Mouse (Mus musculus) midbrain, embryonic 11.5 days (tissue): Measurements from ENCODE around the gene Otud1. TPM values are rescaled to one million over a fixed set of nuclear protein-coding genes. Genes with fewer than 3 reads are reported as not detected.

ENCODE experiments used
- ATAC-seq: fragments of 200-750 bp; cut with Nextera tagmentation; 2 replicates; pipeline ENCODE4 v1.8.0; 2017; ENCODE audit warnings: moderate TSS enrichment, moderate library complexity; ENCODE audit not compliant: low FRiP score
- DNase-seq: peaks from one replicate; pipeline ENCODE4 v3.0.0; 2015; ENCODE audit warnings: low spot score; ENCODE audit errors: missing footprints
- H3K27ac ChIP-seq: fragments of 300-500 bp; sonication (generic); 2 replicates; pipeline ENCODE4 v1.5.1; 2014; ENCODE audit warnings: low read depth, low read length
- H3K27me3 ChIP-seq: fragments of 300-500 bp; sonication (generic); 2 replicates; pipeline ENCODE4 v1.6.1; 2014; ENCODE audit warnings: mild to moderate bottlenecking, low read length, moderate library complexity, mixed read lengths; ENCODE audit not compliant: control insufficient read depth, insufficient read depth
- H3K36me3 ChIP-seq: fragments of 300-500 bp; sonication (generic); 2 replicates; pipeline ENCODE4 v1.6.1; 2014; ENCODE audit warnings: mild to moderate bottlenecking, low read length, moderate library complexity, mixed read lengths; ENCODE audit not compliant: control insufficient read depth, insufficient read depth
- H3K4me1 ChIP-seq: fragments of 300-500 bp; sonication (generic); 2 replicates; pipeline ENCODE4 v1.6.1; 2014; ENCODE audit warnings: low read length; ENCODE audit not compliant: control insufficient read depth, insufficient read depth
- H3K4me2 ChIP-seq: fragments of 300-500 bp; sonication (generic); 2 replicates; pipeline ENCODE4 v1.6.1; 2014; ENCODE audit warnings: mild to moderate bottlenecking, moderate library complexity
- H3K4me3 ChIP-seq: fragments of 300-500 bp; sonication (generic); 2 replicates; pipeline ENCODE4 v1.5.1; 2014; ENCODE audit warnings: low read depth, low read length
- H3K9ac ChIP-seq: fragments of 300-500 bp; sonication (generic); 2 replicates; pipeline ENCODE4 v1.6.1; 2014; ENCODE audit warnings: low read length
- H3K9me3 ChIP-seq: fragments of 300-500 bp; sonication (generic); 2 replicates; pipeline ENCODE4 v1.6.1; 2016; ENCODE audit warnings: low read length; ENCODE audit not compliant: control insufficient read depth
- WGBS: fragments of 180-500 bp; shearing (Covaris S2); extraction: QIAGEN DNeasy Blood & Tissue Kit; methylation state at CpG from one replicate; pipeline ENCODE4 v1.1.7; 2014; 5-methylcytosine and 5-hydroxymethylcytosine counted together
- polyA plus RNA-seq: library from polyadenylated mRNA; unstranded; fragments of >200 nt; fragmentation: Nextera tagmentation; extraction: Ambion mirVana; gene quantifications from 2 replicates; pipeline ENCODE4 v1.2.1, GENCODE M21; 2014

The Otud1 gene
- polyA plus RNA-seq, 1 experiment from 2014 or later, result 0.93 TPM

- DNase-seq, result no peak
- no peaks in the 10 kb centered on the region for H3K36me3 ChIP-seq
- H3K27ac ChIP-seq, result no peak overlapping the region
- no peak overlapping the region for H3K9ac ChIP-seq
- H3K4me1 ChIP-seq, result no peaks in the 10 kb centered on the region
- H3K4me3 ChIP-seq, result no peak overlapping the region
- H3K27me3 ChIP-seq, result no peaks in the 10 kb centered on the region
- no peak overlapping the region for H3K4me2 ChIP-seq
- no peaks in the 10 kb centered on the region for H3K9me3 ChIP-seq
- no peak for ATAC-seq
Measured at GRCm38 (mm10) chr2:19703020-19703613, 45.6 kb downstream of the Otud1 start.

- H3K4me3 ChIP-seq, result no peak overlapping the region
- DNase-seq (no peak), ATAC-seq (no peak)
- 58% methylated on average over 4 of the region's 4 CpGs for WGBS
- H3K9ac ChIP-seq, result no peak overlapping the region
- H3K4me2 ChIP-seq, result no peak overlapping the region
- H3K9me3 ChIP-seq, result no peaks in the 10 kb centered on the region
- no peaks in the 10 kb centered on the region for H3K36me3 ChIP-seq
- no peak overlapping the region for H3K27ac ChIP-seq
- H3K4me1 ChIP-seq, result no peaks in the 10 kb centered on the region
- no peaks in the 10 kb centered on the region for H3K27me3 ChIP-seq
Measured at GRCm38 (mm10) chr2:19703670-19704069, 46.1 kb downstream of the Otud1 start.

GRCm38 (mm10) chr2:19704272-19704671, 46.7 kb downstream of the Otud1 start:
- no peak overlapping the region for H3K4me3 ChIP-seq
- no peaks in the 10 kb centered on the region for H3K36me3 ChIP-seq
- no peak overlapping the region for H3K9ac ChIP-seq
- no peak overlapping the region for H3K27ac ChIP-seq
- ATAC-seq (no peak), DNase-seq (no peak)
- H3K9me3 ChIP-seq, result no peaks in the 10 kb centered on the region
- no peak overlapping the region for H3K4me2 ChIP-seq
- no peaks in the 10 kb centered on the region for H3K4me1 ChIP-seq
- H3K27me3 ChIP-seq, result no peaks in the 10 kb centered on the region

DNA sequence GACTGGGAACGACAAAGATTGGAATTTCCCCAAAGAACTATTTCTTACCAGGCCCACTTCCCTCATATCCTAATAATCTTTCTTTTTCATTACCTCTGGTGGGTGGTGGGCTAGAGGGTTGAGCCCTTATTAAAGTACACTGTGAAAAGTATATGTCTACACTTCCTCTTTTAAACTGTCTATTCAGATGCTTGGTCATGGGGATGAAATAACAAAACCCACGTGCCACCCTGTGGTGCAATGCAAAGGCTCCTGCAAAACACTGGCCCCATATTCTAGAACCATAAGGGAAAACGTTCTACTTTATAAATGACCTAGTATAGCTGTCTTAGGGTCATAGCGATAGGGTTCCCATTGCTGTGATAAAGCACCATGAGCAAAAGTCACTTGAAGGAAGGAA, 49.3 kb downstream of the Otud1 start:
- H3K4me3 ChIP-seq, result no peak overlapping the region
- H3K4me1 ChIP-seq, result no peaks in the 10 kb centered on the region
- DNase-seq (no peak), ATAC-seq (no peak)
- no peaks in the 10 kb centered on the region for H3K36me3 ChIP-seq
- WGBS, result 91% methylated on average over 4 of the region's 4 CpGs
- no peak overlapping the region for H3K4me2 ChIP-seq
- no peak overlapping the region for H3K9ac ChIP-seq
- no peak overlapping the region for H3K27ac ChIP-seq
- H3K27me3 ChIP-seq, result no peaks in the 10 kb centered on the region
- no peaks in the 10 kb centered on the region for H3K9me3 ChIP-seq

Other genes starting within 250 kb of the Otud1 start
- 0.32 and 0.36 TPM in 2 replicates for gene Ptf1a, start 212.1 kb upstream of the Otud1 start, polyA plus RNA-seq
- gene 4921504E06Rik, start 103.8 kb upstream of the Otud1 start, polyA plus RNA-seq, result not detected in 2 replicates